Mouse (Mus musculus) lung, embryonic 14.5 days (tissue): ENCODE measurements around the gene Jup. TPM values are rescaled to one million over a fixed set of nuclear protein-coding genes. Genes with fewer than 3 reads are reported as not detected.

Source experiments
- ATAC-seq: fragments of 200-750 bp; cut with Nextera tagmentation; 2 replicates; pipeline ENCODE4 v1.8.0; 2017; ENCODE audit warnings: mild to moderate bottlenecking, moderate TSS enrichment, moderate library complexity; ENCODE audit not compliant: insufficient read depth
- DNase-seq: peaks from one replicate; pipeline ENCODE4 v3.0.0-alpha.2; 2015
- H3K27ac ChIP-seq: fragments of 300-500 bp; sonication (generic); 2 replicates; pipeline ENCODE4 v1.5.1; 2014; ENCODE audit warnings: low read depth, mild to moderate bottlenecking, moderate library complexity
- H3K27me3 ChIP-seq: fragments of 300-500 bp; sonication (generic); 2 replicates; pipeline ENCODE4 v1.6.1; 2014; ENCODE audit warnings: low read length, control low read depth; ENCODE audit not compliant: insufficient read depth
- H3K36me3 ChIP-seq: fragments of 300-500 bp; sonication (generic); 2 replicates; pipeline ENCODE4 v1.6.1; 2014; ENCODE audit warnings: control low read depth; ENCODE audit not compliant: insufficient read depth
- H3K4me1 ChIP-seq: fragments of 300-500 bp; sonication (generic); 2 replicates; pipeline ENCODE4 v1.6.1; 2014; ENCODE audit warnings: antibody characterized with exemption, control low read depth; ENCODE audit not compliant: insufficient read depth
- H3K4me2 ChIP-seq: fragments of 300-500 bp; sonication (generic); 2 replicates; pipeline ENCODE4 v1.6.1; 2014; ENCODE audit warnings: mild to moderate bottlenecking
- H3K4me3 ChIP-seq: fragments of 300-500 bp; sonication (generic); 2 replicates; pipeline ENCODE4 v1.5.1; 2014; ENCODE audit warnings: low read depth, low read length
- H3K9ac ChIP-seq: fragments of 300-500 bp; sonication (generic); 2 replicates; pipeline ENCODE4 v1.6.1; 2014
- H3K9me3 ChIP-seq: fragments of 300-500 bp; sonication (generic); 2 replicates; pipeline ENCODE4 v1.6.1; 2016; ENCODE audit warnings: low read depth, low read length, control low read depth
- CTCF ChIP-seq: IDR thresholded peaks from 2 replicates; pipeline ENCODE4 v1.5.1; 2016; ENCODE audit warnings: antibody characterized with exemption, low read depth
- WGBS: fragments of 180-500 bp; shearing (Covaris S2); extraction: QIAGEN DNeasy Blood & Tissue Kit; methylation state at CpG from one replicate; pipeline ENCODE4 v1.1.7; 2014; 5-methylcytosine and 5-hydroxymethylcytosine counted together
- polyA plus RNA-seq: library from polyadenylated mRNA; unstranded; fragments of >200 nt; fragmentation: Nextera tagmentation; extraction: Ambion mirVana; gene quantifications from 2 replicates; pipeline ENCODE4 v1.2.1, GENCODE M21; 2014

Gene Jup
- polyA plus RNA-seq, 1 experiment from 2014 or later: 88.3 TPM

- no peaks in the 10 kb centered on the region for H3K36me3 ChIP-seq
- ATAC-seq (peak; percentile 52), DNase-seq (peak; percentile 85)
- H3K9me3 ChIP-seq: no peaks in the 10 kb centered on the region
- H3K9ac ChIP-seq: no peak overlapping the region
- 33% methylated on average over 9 of the region's 9 CpGs for WGBS
- H3K4me3 ChIP-seq: no peak overlapping the region
- TF ChIP-seq CTCF: no peak
- H3K27me3 ChIP-seq: no peaks in the 10 kb centered on the region
- H3K27ac ChIP-seq: peak overlapping the region; percentile 76; the same call in 1 of the 2 replicates
- peak overlapping the region; percentile 26; the same call in 1 of the 2 replicates for H3K4me2 ChIP-seq
- H3K4me1 ChIP-seq: peaks cover 55% of the 10 kb centered on the region
These were observed 6.3 kb downstream of the Jup start for GRCm38 (mm10) chr11:100391081-100391883.

- ATAC-seq (no peak), DNase-seq (peak; percentile 49)
- H3K9me3 ChIP-seq: no peaks in the 10 kb centered on the region
- no peak overlapping the region for H3K9ac ChIP-seq
- H3K36me3 ChIP-seq: peaks cover 11% of the 10 kb centered on the region; the same call in 1 of the 2 replicates
- no peaks in the 10 kb centered on the region for H3K27me3 ChIP-seq
- H3K4me3 ChIP-seq: no peak overlapping the region
- no peak for TF ChIP-seq CTCF
- peak overlapping the region; percentile 76 for H3K27ac ChIP-seq
- peaks cover 49% of the 10 kb centered on the region for H3K4me1 ChIP-seq
- peak overlapping the region; percentile 31; the same call in 1 of the 2 replicates for H3K4me2 ChIP-seq
- 44% methylated on average over 8 of the region's 8 CpGs for WGBS
These were observed 7.6 kb downstream of the Jup start for GRCm38 (mm10) chr11:100389931-100390445.

GRCm38 (mm10) chr11:100388588-100388987 lies 9.0 kb downstream of the Jup start:
- H3K9ac ChIP-seq: peak overlapping the region; percentile 20
- 61% methylated on average over 6 of the region's 6 CpGs for WGBS
- no peak overlapping the region for H3K4me3 ChIP-seq
- H3K9me3 ChIP-seq: no peaks in the 10 kb centered on the region
- no peaks in the 10 kb centered on the region for H3K27me3 ChIP-seq
- DNase-seq (no peak), ATAC-seq (no peak)
- peaks cover 43% of the 10 kb centered on the region for H3K4me1 ChIP-seq
- no peak for TF ChIP-seq CTCF
- H3K4me2 ChIP-seq: peak overlapping the region; percentile 41
- peaks cover 21% of the 10 kb centered on the region; the same call in 1 of the 2 replicates for H3K36me3 ChIP-seq
- peak overlapping the region; percentile 89 for H3K27ac ChIP-seq

DNA sequence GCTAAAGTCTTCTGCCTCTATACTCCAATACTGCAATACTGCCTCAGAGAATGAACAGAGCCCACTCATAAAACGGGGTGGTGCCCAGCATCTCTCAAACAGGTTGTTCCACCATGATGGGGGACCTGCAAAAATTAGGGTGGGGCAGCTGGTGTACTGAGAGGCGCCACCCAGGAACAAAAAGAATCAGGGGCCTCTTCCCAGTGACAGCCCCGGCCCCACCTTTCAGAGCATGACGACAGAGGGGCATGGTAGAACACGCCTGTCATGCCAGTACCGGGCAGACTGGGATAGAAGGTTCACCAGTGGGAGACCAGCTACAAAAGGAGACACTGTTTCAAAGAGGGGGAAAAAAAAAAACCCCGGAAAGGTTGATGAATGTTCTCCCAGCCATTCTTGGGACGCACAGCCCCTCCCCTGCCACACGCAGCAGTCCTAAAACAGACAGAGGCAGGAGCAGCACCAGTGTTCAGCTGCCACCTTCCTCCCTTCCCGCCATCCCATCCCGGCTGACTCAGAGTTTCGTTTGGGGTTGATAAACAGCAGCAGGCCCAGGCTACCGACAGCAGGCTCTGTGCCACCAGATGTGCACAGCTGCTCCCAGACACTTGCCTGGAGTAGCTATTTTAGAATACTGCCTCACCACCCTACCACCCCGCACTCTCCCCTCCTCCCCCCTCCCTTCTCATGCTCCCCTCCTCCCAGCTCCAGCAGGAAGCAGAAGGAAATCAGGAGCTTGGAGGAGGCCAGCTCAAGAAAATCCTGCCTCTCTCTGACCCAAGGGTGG lies 9.8 kb downstream of the Jup start:
- H3K4me2 ChIP-seq: peak overlapping the region; percentile 41
- peak overlapping the region; percentile 89 for H3K27ac ChIP-seq
- no peak for TF ChIP-seq CTCF
- 25% methylated on average over 14 of the region's 14 CpGs for WGBS
- DNase-seq (peak; percentile 87), ATAC-seq (peak; percentile 64)
- peaks cover 29% of the 10 kb centered on the region; the same call in 1 of the 2 replicates for H3K36me3 ChIP-seq
- peak overlapping the region; percentile 6; the same call in 1 of the 2 replicates for H3K4me3 ChIP-seq
- peaks cover 40% of the 10 kb centered on the region for H3K4me1 ChIP-seq
- no peaks in the 10 kb centered on the region for H3K9me3 ChIP-seq
- no peaks in the 10 kb centered on the region for H3K27me3 ChIP-seq
- peak overlapping the region; percentile 20 for H3K9ac ChIP-seq

- H3K27me3 ChIP-seq: no peaks in the 10 kb centered on the region
- H3K9ac ChIP-seq: no peak overlapping the region
- peaks cover 35% of the 10 kb centered on the region for H3K36me3 ChIP-seq
- H3K27ac ChIP-seq: peak overlapping the region; percentile 89
- H3K4me3 ChIP-seq: no peak overlapping the region
- 76% methylated on average over 6 of the region's 6 CpGs for WGBS
- peaks cover 38% of the 10 kb centered on the region for H3K4me1 ChIP-seq
- peak overlapping the region; percentile 41; the same call in 1 of the 2 replicates for H3K4me2 ChIP-seq
- no peak for TF ChIP-seq CTCF
- ATAC-seq (no peak), DNase-seq (no peak)
- H3K9me3 ChIP-seq: no peaks in the 10 kb centered on the region
These were observed 10.5 kb downstream of the Jup start for GRCm38 (mm10) chr11:100387111-100387510.

GRCm38 (mm10) chr11:100386586-100386985 lies 11.0 kb downstream of the Jup start:
- 40% methylated on average over 5 of the region's 5 CpGs for WGBS
- H3K27me3 ChIP-seq: no peaks in the 10 kb centered on the region
- no peak overlapping the region for H3K4me3 ChIP-seq
- H3K4me1 ChIP-seq: peaks cover 38% of the 10 kb centered on the region
- DNase-seq: peak; percentile 73
- peaks cover 41% of the 10 kb centered on the region for H3K36me3 ChIP-seq
- H3K4me2 ChIP-seq: peak overlapping the region; percentile 31; the same call in 1 of the 2 replicates
- TF ChIP-seq CTCF: no peak
- ATAC-seq: peak; percentile 53
- no peak overlapping the region for H3K9ac ChIP-seq
- no peaks in the 10 kb centered on the region for H3K9me3 ChIP-seq
- H3K27ac ChIP-seq: peak overlapping the region; percentile 89
